30 mouse cellular contexts compared by ENCODE assay signal in genomic region chr12:106729686-106730085, GRCm38 (mm10).
A peak's percentile ranks its signal among the peaks of the same experiment; 100 is the strongest.
DNase-seq lines count a peak whose midpoint lies in the region; ATAC-seq and TF ChIP-seq lines count a peak whose summit lies in the region.
"Had no signal": no experiment of that assay in that cellular context is flagged by ENCODE, and none has a peak within 500 bp of the region (broad histone marks: within the 10 kb centered on the region; RNA-seq: fewer than 3 reads in every experiment).

No protein-coding gene starts in this region.

- peaks cover 8% of the 10 kb centered on the region; the same call in 1 of the 2 replicates for H3K4me1 ChIP-seq in embryonic facial prominence, embryonic 14.5 days (ENCODE audit: control insufficient read depth, insufficient read depth, low read length)
- H3K4me1 ChIP-seq in limb, embryonic 12.5 days (replicated peaks), result peaks cover 32% of the 10 kb centered on the region
- peaks cover 19% of the 10 kb centered on the region; the same call in 1 of the 2 replicates for H3K4me1 ChIP-seq in limb, embryonic 15.5 days
- H3K4me1 ChIP-seq: embryonic facial prominence, embryonic 12.5 days; forebrain, embryonic 10.5 days; forebrain, embryonic 13.5 days; heart, embryonic 12.5 days; heart, embryonic 15.5 days; hindbrain, embryonic 10.5 days; hindbrain, embryonic 13.5 days; intestine, embryonic 15.5 days had no signal

- no peak overlapping the region for H3K4me2 ChIP-seq in embryonic facial prominence, embryonic 14.5 days (ENCODE audit: low read depth, low read length)
- peak overlapping the region; percentile 15 for H3K4me2 ChIP-seq in limb, embryonic 12.5 days
- no peak overlapping the region for H3K4me2 ChIP-seq in limb, embryonic 15.5 days
- H3K4me2 ChIP-seq: embryonic facial prominence, embryonic 12.5 days; forebrain, embryonic 13.5 days; heart, embryonic 12.5 days; heart, embryonic 15.5 days; hindbrain, embryonic 13.5 days; intestine, embryonic 15.5 days had no signal

- WGBS in embryonic facial prominence, embryonic 14.5 days, result 40% methylated on average over 5 of the region's 5 CpGs
- WGBS in limb, embryonic 12.5 days, result 24% methylated on average over 5 of the region's 5 CpGs
- 30% methylated on average over 5 of the region's 5 CpGs for WGBS in limb, embryonic 15.5 days

- H3K27ac ChIP-seq in embryonic facial prominence, embryonic 14.5 days (replicated peaks; ENCODE audit: low read depth, low read length), result no peak overlapping the region
- peak overlapping the region; percentile 76 for H3K27ac ChIP-seq in limb, embryonic 12.5 days
- no peak overlapping the region for H3K27ac ChIP-seq in limb, embryonic 15.5 days
- H3K27ac ChIP-seq in layer of hippocampus, adult 2 months, result no peak overlapping the region
- H3K27ac ChIP-seq: embryonic facial prominence, embryonic 12.5 days; forebrain, embryonic 10.5 days; forebrain, embryonic 13.5 days; gastrocnemius, adult 2 months; heart, embryonic 15.5 days; hindbrain, embryonic 10.5 days; hindbrain, embryonic 13.5 days; intestine, embryonic 15.5 days had no signal

- no peak overlapping the region for H3K4me3 ChIP-seq in embryonic facial prominence, embryonic 14.5 days (ENCODE audit: low read depth, low read length)
- H3K4me3 ChIP-seq in limb, embryonic 12.5 days (replicated peaks), result no peak overlapping the region
- no peak overlapping the region for H3K4me3 ChIP-seq in limb, embryonic 15.5 days
- no peak overlapping the region for H3K4me3 ChIP-seq in layer of hippocampus, adult 2 months
- H3K4me3 ChIP-seq: embryonic facial prominence, embryonic 12.5 days; erythroblast, embryonic 14.5 days; forebrain, embryonic 10.5 days; forebrain, embryonic 13.5 days; gastrocnemius, adult 2 months; heart, embryonic 12.5 days; heart, embryonic 15.5 days; hindbrain, embryonic 10.5 days; hindbrain, embryonic 13.5 days; intestine, embryonic 15.5 days had no signal

- ATAC-seq in embryonic facial prominence, embryonic 14.5 days (ENCODE audit: low read depth), result no peak
- 0 out of 2 replicates have a peak, but pooled peaks have one; percentile 44 for ATAC-seq in limb, embryonic 12.5 days (ENCODE audit: insufficient number of reproducible peaks, insufficient read depth, low FRiP score, low TSS enrichment, low read depth)
- ATAC-seq in limb, embryonic 15.5 days (ENCODE audit: insufficient number of reproducible peaks, low FRiP score, low TSS enrichment, low read depth), result 0 out of 2 replicates have a peak, but pooled peaks have one; percentile 56
- ATAC-seq: activated CD4-positive, CD25-positive, alpha-beta regulatory T cell, adult 4 months; CD4-positive, CD25-positive, alpha-beta regulatory T cell, adult 4 months; forebrain, embryonic 13.5 days; forebrain, embryonic 16.5 days; hindbrain, embryonic 16.5 days; intestine, embryonic 15.5 days had no signal

- no peak overlapping the region for H3K9ac ChIP-seq in embryonic facial prominence, embryonic 14.5 days (ENCODE audit: low read depth, low read length)
- no peak overlapping the region for H3K9ac ChIP-seq in limb, embryonic 12.5 days (replicated peaks)
- H3K9ac ChIP-seq in limb, embryonic 15.5 days, result no peak overlapping the region
- H3K9ac ChIP-seq: embryonic facial prominence, embryonic 12.5 days; forebrain, embryonic 13.5 days; heart, embryonic 12.5 days; heart, embryonic 15.5 days; hindbrain, embryonic 13.5 days; intestine, embryonic 15.5 days had no signal

- TF ChIP-seq CTCF in layer of hippocampus, adult 2 months (conservative IDR thresholded peaks at IDR 0.05), result no peak

- no peaks in the 10 kb centered on the region for H3K36me3 ChIP-seq in embryonic facial prominence, embryonic 14.5 days (ENCODE audit: control insufficient read depth, insufficient read depth, low read length)
- no peaks in the 10 kb centered on the region for H3K36me3 ChIP-seq in limb, embryonic 12.5 days
- H3K36me3 ChIP-seq in limb, embryonic 15.5 days, result no peaks in the 10 kb centered on the region
- H3K36me3 ChIP-seq: embryonic facial prominence, embryonic 12.5 days; forebrain, embryonic 10.5 days; heart, embryonic 12.5 days; heart, embryonic 15.5 days; hindbrain, embryonic 10.5 days; hindbrain, embryonic 13.5 days; intestine, embryonic 15.5 days had no signal

- DNase-seq in embryonic facial prominence, embryonic 14.5 days (ENCODE audit: low spot score), result peak; percentile 38
- peak; percentile 74 for DNase-seq in forelimb bud, embryonic 11.5 days (ENCODE audit: low read depth, low spot score)
- DNase-seq in layer of hippocampus, adult 2 months (ENCODE audit: low spot score in 2 of 2), result no peak
- DNase-seq in MN1 (ENCODE audit: low spot score), result no peak
- DNase-seq: adrenal gland, adult 8-10 months; adrenal gland, postnatal 36 days; cerebellum, adult 2 months; cerebellum, adult 9-11 months; cerebellum, postnatal 36 days; embryo, embryonic 11 days; gastrocnemius, adult 2 months; gastrocnemius, postnatal 25 days; heart, adult 18-20 months; heart, postnatal 10 days; heart, postnatal 36 days had no signal

- no peaks in the 10 kb centered on the region for H3K9me3 ChIP-seq in embryonic facial prominence, embryonic 14.5 days (ENCODE audit: control insufficient read depth, low read length)
- H3K9me3 ChIP-seq in limb, embryonic 12.5 days, result no peaks in the 10 kb centered on the region
- no peaks in the 10 kb centered on the region for H3K9me3 ChIP-seq in limb, embryonic 15.5 days
- H3K9me3 ChIP-seq: embryonic facial prominence, embryonic 12.5 days; forebrain, embryonic 10.5 days; forebrain, embryonic 13.5 days; heart, embryonic 12.5 days; heart, embryonic 15.5 days; hindbrain, embryonic 10.5 days; hindbrain, embryonic 13.5 days; intestine, embryonic 15.5 days had no signal

- H3K27me3 ChIP-seq in embryonic facial prominence, embryonic 14.5 days (replicated peaks; ENCODE audit: control insufficient read depth, insufficient read depth, low read length), result no peaks in the 10 kb centered on the region
- H3K27me3 ChIP-seq in limb, embryonic 12.5 days, result no peaks in the 10 kb centered on the region; the same call in 1 of the 2 replicates
- no peaks in the 10 kb centered on the region for H3K27me3 ChIP-seq in limb, embryonic 15.5 days
- H3K27me3 ChIP-seq: embryonic facial prominence, embryonic 12.5 days; forebrain, embryonic 13.5 days; heart, embryonic 12.5 days; heart, embryonic 15.5 days; hindbrain, embryonic 13.5 days; intestine, embryonic 15.5 days had no signal

Comparison
In these comparisons a context has a peak if more than half of its experiments do, and no peak if none do; other contexts are left out.
1. DNase-seq: peak in embryonic facial prominence, embryonic 14.5 days (single experiment) and forelimb bud, embryonic 11.5 days (single experiment); none in layer of hippocampus, adult 2 months (0 of 2) and MN1 (single experiment).